ENCODE assay signal across 33 mouse cellular contexts in the genomic region with DNA sequence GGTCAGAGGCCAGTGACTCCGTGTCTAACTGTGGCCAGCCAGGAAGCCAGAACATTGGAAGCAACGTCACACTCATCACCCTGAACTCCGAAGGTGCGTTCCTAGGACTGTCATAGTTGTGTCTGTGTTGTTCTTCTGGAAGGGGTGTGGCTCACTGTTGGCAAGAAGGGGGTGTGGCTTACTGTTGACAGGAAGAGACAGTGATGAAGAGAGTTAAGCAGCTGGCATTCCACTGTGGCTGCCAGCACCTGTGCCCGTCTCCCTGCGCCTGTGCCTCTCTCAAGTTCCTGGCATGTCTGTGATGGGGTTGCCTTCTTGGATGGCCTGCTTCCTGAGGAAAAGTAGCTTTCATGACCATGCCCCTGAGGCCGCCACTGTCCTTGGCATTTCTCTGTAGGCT. TPM values are rescaled to one million over a fixed set of nuclear protein-coding genes. Genes with fewer than 3 reads are reported as not detected.
A peak's percentile ranks its signal among the peaks of the same experiment; 100 is the strongest.
DNase-seq lines count a peak whose midpoint lies in the region; ATAC-seq and TF ChIP-seq lines count a peak whose summit lies in the region.
"Had no signal": no experiment of that assay in that cellular context is flagged by ENCODE, and none has a peak within 500 bp of the region (broad histone marks: within the 10 kb centered on the region; RNA-seq: fewer than 3 reads in every experiment).

No protein-coding gene starts in this region.

- H3K36me3 ChIP-seq in MEL (ENCODE audit: control insufficient read depth in 1 of 2, insufficient read depth in 2 of 2, low read length in 2 of 2), result no peaks in the 10 kb centered on the region; a peak in 1 of 4 replicates

- no peak overlapping the region for H3K4me3 ChIP-seq in MEL (ENCODE audit: control insufficient read depth in 1 of 2, insufficient read depth in 1 of 2, low read depth in 2 of 2, low read length in 2 of 2)
- H3K4me3 ChIP-seq: forebrain, embryonic 15.5 days; heart, embryonic 13.5 days; hindbrain, embryonic 10.5 days; hindbrain, embryonic 15.5 days; kidney, embryonic 15.5 days; limb, embryonic 12.5 days; neural tube, embryonic 15.5 days had no signal

- TF ChIP-seq EP300 in MEL (IDR thresholded peaks at IDR 0.05; ENCODE audit: low read depth in 1 of 2, low read length in 2 of 2), result no peak

- H3K79me2 ChIP-seq in MEL (ENCODE audit: control insufficient read depth, insufficient read depth, low read length, poor library complexity), result no peaks in the 10 kb centered on the region

- no peak for TF ChIP-seq POLR2A in MEL (IDR thresholded peaks at IDR 0.05; ENCODE audit: control insufficient read depth in 1 of 2, insufficient read depth in 1 of 2, low read depth in 1 of 2, low read length in 2 of 2, poor library complexity in 1 of 2)

- no peak overlapping the region for H3K9ac ChIP-seq in MEL (ENCODE audit: control insufficient read depth, low read depth, low read length, poor library complexity, severe bottlenecking)
- H3K9ac ChIP-seq: forebrain, embryonic 15.5 days; heart, embryonic 13.5 days; hindbrain, embryonic 15.5 days; kidney, embryonic 15.5 days; limb, embryonic 12.5 days; neural tube, embryonic 15.5 days had no signal

- no peak for ATAC-seq in CD4-positive, CD25-positive, alpha-beta regulatory T cell, adult 4 months
- ATAC-seq in megakaryocyte progenitor cell, adult 5-6 weeks (replicated peaks; ENCODE audit: poor library complexity), result 0 out of 2 replicates have a peak, but pooled peaks have one; percentile 65
- ATAC-seq: forebrain, embryonic 15.5 days; lung, postnatal 0 days had no signal

- no peaks in the 10 kb centered on the region for H3K27me3 ChIP-seq in MEL (ENCODE audit: control insufficient read depth in 1 of 2, insufficient read depth in 2 of 2, low read length in 2 of 2)
- H3K27me3 ChIP-seq: forebrain, embryonic 15.5 days; heart, embryonic 13.5 days; hindbrain, embryonic 15.5 days; kidney, embryonic 15.5 days; limb, embryonic 12.5 days; neural tube, embryonic 15.5 days had no signal

- H3K4me1 ChIP-seq in MEL (ENCODE audit: control insufficient read depth in 1 of 2, insufficient read depth in 2 of 2, low read length in 2 of 2), result no peaks in the 10 kb centered on the region
- H3K4me1 ChIP-seq: hindbrain, embryonic 10.5 days; kidney, embryonic 15.5 days; limb, embryonic 12.5 days had no signal

- DNase-seq in CD4-positive, CD25-positive, alpha-beta regulatory T cell, adult 2 months (ENCODE audit: low read depth, low spot score), result peak; percentile 7
- peak; percentile 34 for DNase-seq in gastrocnemius, postnatal 14 days
- DNase-seq in gastrocnemius, postnatal 10 days, result no peak
- DNase-seq in MEL (ENCODE audit: low read depth, low spot score), result peak; percentile 11
- DNase-seq in spleen, postnatal 10 days (ENCODE audit: low spot score in 2 of 2), result no peak
- no peak for DNase-seq in right cerebral cortex, adult 2 months (ENCODE audit: low spot score in 2 of 2)
- DNase-seq: cerebellum, adult 11-12 months; cerebellum, adult 9-11 months; kidney, adult 18-20 months; kidney, postnatal 25 days; lung, adult 18-20 months; midbrain, embryonic 14.5 days; retina, postnatal 1 day; right cerebral cortex, postnatal 25 days; spleen, adult 18-20 months; thymus, adult 2 months had no signal

- TF ChIP-seq CTCF in MEL (IDR thresholded peaks at IDR 0.05 in 2 of 3, conservative IDR thresholded peaks at IDR 0.05 in 1 of 3; ENCODE audit: control insufficient read depth in 1 of 3, insufficient read depth in 1 of 3, low read depth in 2 of 3, low read length in 3 of 3, poor library complexity in 1 of 3, severe bottlenecking in 1 of 3), result no peak

- intact Hi-C loops in gastrocnemius, postnatal 14 days (cut with DNase I; ENCODE audit: low total_unique reads), result no loop called here

- no peaks in the 10 kb centered on the region for H3K9me3 ChIP-seq in MEL (replicated peaks; ENCODE audit: insufficient read depth, low read length)
- H3K9me3 ChIP-seq: forebrain, embryonic 15.5 days; heart, embryonic 13.5 days; hindbrain, embryonic 10.5 days; hindbrain, embryonic 15.5 days; kidney, embryonic 15.5 days; limb, embryonic 12.5 days; neural tube, embryonic 15.5 days had no signal

- H3K27ac ChIP-seq in MEL (ENCODE audit: control insufficient read depth, low read depth, low read length), result no peak overlapping the region
- H3K27ac ChIP-seq: forebrain, embryonic 15.5 days; heart, embryonic 13.5 days; hindbrain, embryonic 10.5 days; hindbrain, embryonic 15.5 days; kidney, embryonic 15.5 days; limb, embryonic 12.5 days; macrophage; neural tube, embryonic 15.5 days; stomach, postnatal 0 days had no signal

- TF ChIP-seq RAD21 in MEL (IDR thresholded peaks at IDR 0.05; ENCODE audit: low read depth, low read length), result no peak

TF ChIP-seq in MEL, 35 proteins besides CTCF, POLR2A, EP300 and RAD21:
- TF ChIP-seq KAT2A (conservative IDR thresholded peaks at IDR 0.05; ENCODE audit: low read depth, low read length) (no peak), CHD1 (IDR thresholded peaks at IDR 0.05; ENCODE audit: low read depth, low read length) (no peak), MEF2A (IDR thresholded peaks at IDR 0.05; ENCODE audit: extremely low read depth, insufficient replicate concordance, low read depth, low read length, poor library complexity, severe bottlenecking) (no peak), NRF1 (IDR thresholded peaks at IDR 0.05; ENCODE audit: insufficient read depth, low read depth, low read length, poor library complexity, severe bottlenecking) (no peak), MXI1 (IDR thresholded peaks at IDR 0.05; ENCODE audit: low read depth, low read length) (no peak), UBTF (IDR thresholded peaks at IDR 0.05; ENCODE audit: borderline replicate concordance, insufficient read depth, low read depth, low read length) (no peak)

RNA-seq across cellular contexts. Expression of a gene that starts 42.1 kb away (rescaled TPM):
- polyA plus RNA-seq in CD4-positive, CD25-positive, alpha-beta regulatory T cell, adult 4 months (2017; shearing (Covaris generic)), result 10 to 100 TPM; 34.5 to 47.5 TPM
- 1 to 10 TPM; 8.3 to 8.4 TPM for total RNA-seq in gastrocnemius, postnatal 14 days (2021)
- 10 to 100 TPM in 1 of 2 experiments, 1 to 10 TPM in 1; 6.0 to 11.1 TPM for total RNA-seq in gastrocnemius, postnatal 10 days (2021)
- 19.2 and 20.8 TPM in 2 replicates for total RNA-seq in MEL (2012; rRNA removed)
- polyA plus RNA-seq in MEL (2012; ENCODE audit: insufficient read depth in 1 of 2, insufficient read length in 2 of 2, low read depth in 1 of 2, low replicate concordance in 2 of 2, missing spikeins in 1 of 2), result 10 to 100 TPM in 1 of 2 experiments, not detected in 1; 28.4 TPM
- 7.5 and 9.0 TPM in 2 replicates for total RNA-seq in megakaryocyte progenitor cell, adult 5-6 weeks (2015)
- 21.8 and 41.2 TPM in 2 replicates for total RNA-seq in megakaryocyte progenitor cell, adult 5-6 weeks (2017)

RNA-seq across cellular contexts. Expression of a gene that starts 46.9 kb away (rescaled TPM):
- polyA plus RNA-seq in CD4-positive, CD25-positive, alpha-beta regulatory T cell, adult 4 months (2017; shearing (Covaris generic)), result not detected
- not detected for total RNA-seq in gastrocnemius, postnatal 14 days (2021)
- not detected for total RNA-seq in gastrocnemius, postnatal 10 days (2021)
- total RNA-seq in MEL (2012; rRNA removed), result not detected in 2 replicates
- under 1 TPM in 1 of 2 experiments, not detected in 1; 0.08 TPM for polyA plus RNA-seq in MEL (2012; ENCODE audit: insufficient read depth in 1 of 2, insufficient read length in 2 of 2, low read depth in 1 of 2, low replicate concordance in 2 of 2, missing spikeins in 1 of 2)
- not detected in 2 replicates for total RNA-seq in megakaryocyte progenitor cell, adult 5-6 weeks (2015)
- total RNA-seq in megakaryocyte progenitor cell, adult 5-6 weeks (2017), result not detected in 2 replicates
- total RNA-seq: heart, postnatal 10 days; layer of hippocampus, postnatal 10 days; monocyte, adult 5-6 weeks had no signal
- polyA plus RNA-seq: gonadal fat pad, adult 2 months; intestine, embryonic 14.5 days; macrophage; midbrain, embryonic 14.5 days; thymus, adult 2 months had no signal

Comparison
In these comparisons a context has a peak if more than half of its experiments do, and no peak if none do; other contexts are left out.
1. DNase-seq: peak in CD4-positive, CD25-positive, alpha-beta regulatory T cell, adult 2 months (single experiment), gastrocnemius, postnatal 14 days (single experiment) and MEL (single experiment); none in gastrocnemius, postnatal 10 days (single experiment), spleen, postnatal 10 days (0 of 2) and right cerebral cortex, adult 2 months (0 of 2).